ENCODE assay signal across 13 mouse cellular contexts in the genomic region with DNA sequence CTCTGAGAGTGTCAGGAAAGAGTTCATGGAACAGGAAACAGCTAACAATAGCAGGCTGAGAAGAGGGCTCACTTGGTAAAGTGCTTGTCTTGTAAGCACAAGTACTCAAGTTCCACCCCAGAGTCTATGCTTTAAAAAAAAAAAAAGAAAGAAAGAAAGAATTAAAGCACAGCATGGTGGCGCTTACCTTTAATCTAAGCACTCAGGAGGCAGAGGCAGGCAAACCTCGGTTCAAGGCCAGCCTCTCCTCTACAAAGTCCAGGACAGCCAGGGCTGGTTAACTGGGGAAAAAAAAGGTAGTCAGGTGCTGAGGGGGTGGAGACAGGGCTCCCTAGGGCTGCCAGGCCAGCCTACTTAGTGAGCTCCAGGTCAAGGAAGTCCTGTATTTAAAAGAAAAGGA.
"Had no signal": no experiment of that assay in that cellular context is flagged by ENCODE, and none has a peak within 500 bp of the region (broad histone marks: within the 10 kb centered on the region; RNA-seq: fewer than 3 reads in every experiment).

No protein-coding gene starts in this region.

- DNase-seq: gastrocnemius, adult 2 months; gastrocnemius, postnatal 10 days; gastrocnemius, postnatal 25 days; heart, adult 2 months; heart, postnatal 14 days; heart, postnatal 4 days; kidney, adult 18-20 months; kidney, adult 8-10 months; kidney, postnatal 14 days; kidney, postnatal 36 days; layer of hippocampus, adult 9-11 months; liver; liver, embryonic 13.5 days had no signal
